10 mouse cellular contexts compared by ENCODE assay signal in the genomic region with DNA sequence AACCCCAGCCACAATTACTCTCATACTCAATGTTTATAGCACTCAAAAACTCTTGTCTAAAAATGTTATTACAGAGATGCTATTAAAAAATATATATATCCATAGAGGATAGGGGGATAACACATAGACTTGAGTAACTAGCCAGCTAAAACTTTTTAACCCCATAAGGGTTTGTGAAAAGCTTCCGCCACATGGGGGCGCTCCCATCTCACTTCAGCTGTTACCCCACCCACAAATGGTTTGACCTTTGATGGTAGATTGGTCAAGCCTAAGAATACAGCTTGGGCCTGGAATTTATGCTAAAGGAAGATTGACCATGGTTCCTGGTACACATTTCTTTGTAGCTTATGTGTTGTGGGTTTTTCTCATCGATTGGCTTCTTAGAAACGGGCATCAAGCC. TPM values are rescaled to one million over a fixed set of nuclear protein-coding genes. Genes with fewer than 3 reads are reported as not detected.
DNase-seq lines count a peak whose midpoint lies in the region; ATAC-seq and TF ChIP-seq lines count a peak whose summit lies in the region.
"Had no signal": no experiment of that assay in that cellular context is flagged by ENCODE, and none has a peak within 500 bp of the region (broad histone marks: within the 10 kb centered on the region; RNA-seq: fewer than 3 reads in every experiment).

No protein-coding gene starts in this region.

- H3K9me3 ChIP-seq in intestine, postnatal 0 days (ENCODE audit: control insufficient read depth) = no peaks in the 10 kb centered on the region
- H3K9me3 ChIP-seq in intestine, embryonic 16.5 days (ENCODE audit: control insufficient read depth, low read length) = no peaks in the 10 kb centered on the region
- no peaks in the 10 kb centered on the region for H3K9me3 ChIP-seq in limb, embryonic 11.5 days (ENCODE audit: control insufficient read depth, low read length)
- H3K9me3 ChIP-seq: heart, embryonic 15.5 days; liver, embryonic 13.5 days had no signal

- H3K27ac ChIP-seq in intestine, postnatal 0 days (ENCODE audit: low read depth, low read length) = no peak overlapping the region
- no peak overlapping the region for H3K27ac ChIP-seq in intestine, embryonic 16.5 days (ENCODE audit: low read length)
- H3K27ac ChIP-seq in limb, embryonic 11.5 days (replicated peaks; ENCODE audit: low read depth, low read length) = no peak overlapping the region
- H3K27ac ChIP-seq: heart, embryonic 15.5 days; liver, embryonic 13.5 days had no signal

- H3K4me3 ChIP-seq in intestine, postnatal 0 days (ENCODE audit: low read depth, low read length) = no peak overlapping the region
- no peak overlapping the region for H3K4me3 ChIP-seq in intestine, embryonic 16.5 days (ENCODE audit: low read length)
- no peak overlapping the region for H3K4me3 ChIP-seq in limb, embryonic 11.5 days (ENCODE audit: low read depth, low read length)
- H3K4me3 ChIP-seq: heart, embryonic 15.5 days; liver, embryonic 13.5 days had no signal

- no peak for ATAC-seq in intestine, postnatal 0 days
- ATAC-seq in intestine, embryonic 16.5 days = no peak
- no peak for ATAC-seq in limb, embryonic 11.5 days (ENCODE audit: insufficient number of reproducible peaks, low FRiP score, low TSS enrichment, low read depth)
- ATAC-seq in granulocyte monocyte progenitor cell, adult 5-6 weeks (replicated peaks; ENCODE audit: poor library complexity, severe bottlenecking) = no peak
- ATAC-seq in inflammation-experienced regulatory T-cells, adult 6 months = no peak

- no peaks in the 10 kb centered on the region for H3K27me3 ChIP-seq in intestine, postnatal 0 days (replicated peaks; ENCODE audit: control insufficient read depth, insufficient read depth, low read length)
- no peaks in the 10 kb centered on the region for H3K27me3 ChIP-seq in intestine, embryonic 16.5 days (replicated peaks; ENCODE audit: control insufficient read depth, insufficient read depth, low read length)
- no peaks in the 10 kb centered on the region for H3K27me3 ChIP-seq in limb, embryonic 11.5 days (ENCODE audit: control insufficient read depth, insufficient read depth, low read length)
- H3K27me3 ChIP-seq: heart, embryonic 15.5 days; liver, embryonic 13.5 days had no signal

- no peak overlapping the region for H3K9ac ChIP-seq in intestine, postnatal 0 days (ENCODE audit: low read depth, low read length)
- H3K9ac ChIP-seq in intestine, embryonic 16.5 days (ENCODE audit: low read depth, low read length) = no peak overlapping the region
- no peak overlapping the region for H3K9ac ChIP-seq in limb, embryonic 11.5 days (ENCODE audit: low read length)
- H3K9ac ChIP-seq: heart, embryonic 15.5 days; liver, embryonic 13.5 days had no signal

- DNase-seq in urinary bladder, adult 18-20 months (ENCODE audit: low spot score in 2 of 2) = peak; percentile 2 to 11
- no peak for DNase-seq in urinary bladder, adult 2 months (ENCODE audit: low spot score)
- peak; percentile 1 for DNase-seq in c-Kit-positive CD71-positive TER-119-positive erythroid progenitor cells, embryonic 14.5 days (ENCODE audit: low spot score)
- peak; percentile 53 for DNase-seq in limb, embryonic 11.5 days (ENCODE audit: low spot score)
- DNase-seq: liver, embryonic 13.5 days had no signal

- H3K36me3 ChIP-seq in intestine, postnatal 0 days (ENCODE audit: control insufficient read depth, insufficient read depth) = no peaks in the 10 kb centered on the region
- H3K36me3 ChIP-seq in intestine, embryonic 16.5 days (ENCODE audit: control insufficient read depth, insufficient read depth, low read length) = no peaks in the 10 kb centered on the region
- no peaks in the 10 kb centered on the region for H3K36me3 ChIP-seq in limb, embryonic 11.5 days (ENCODE audit: control insufficient read depth, insufficient read depth, low read length)
- H3K36me3 ChIP-seq: heart, embryonic 15.5 days; liver, embryonic 13.5 days had no signal

- WGBS in intestine, postnatal 0 days = 49% methylated on average over 4 of the region's 4 CpGs
- 46% methylated on average over 4 of the region's 4 CpGs for WGBS in intestine, embryonic 16.5 days
- 47% methylated on average over 4 of the region's 4 CpGs for WGBS in limb, embryonic 11.5 days

- peak; percentile 50 for TF ChIP-seq CTCF in intestine, postnatal 0 days (IDR thresholded peaks at IDR 0.05; ENCODE audit: low read depth)

- H3K4me2 ChIP-seq in intestine, postnatal 0 days (replicated peaks; ENCODE audit: low read depth) = no peak overlapping the region
- H3K4me2 ChIP-seq in intestine, embryonic 16.5 days (ENCODE audit: low read depth, low read length) = no peak overlapping the region
- H3K4me2 ChIP-seq in limb, embryonic 11.5 days (ENCODE audit: low read depth, severe bottlenecking) = no peak overlapping the region
- H3K4me2 ChIP-seq: heart, embryonic 15.5 days; liver, embryonic 13.5 days had no signal

- no peaks in the 10 kb centered on the region for H3K4me1 ChIP-seq in intestine, postnatal 0 days (replicated peaks; ENCODE audit: control insufficient read depth, insufficient read depth, low read length)
- H3K4me1 ChIP-seq in intestine, embryonic 16.5 days (ENCODE audit: control insufficient read depth, insufficient read depth, low read length) = no peaks in the 10 kb centered on the region
- H3K4me1 ChIP-seq in limb, embryonic 11.5 days (ENCODE audit: control insufficient read depth, insufficient read depth, low read length) = no peaks in the 10 kb centered on the region
- H3K4me1 ChIP-seq: heart, embryonic 15.5 days; liver, embryonic 13.5 days had no signal

RNA-seq across cellular contexts. Expression of a gene that starts 42.1 kb away (rescaled TPM):
- polyA plus RNA-seq in intestine, postnatal 0 days (2015; fragmentation: Nextera tagmentation; extraction: Ambion mirVana) = 1.2 and 1.3 TPM in 2 replicates
- 0.78 and 0.91 TPM in 2 replicates for polyA plus RNA-seq in intestine, embryonic 16.5 days (2015; fragmentation: Nextera tagmentation; extraction: Ambion mirVana)
- polyA plus RNA-seq in urinary bladder, adult 2 months (2012; rRNA removed) = 38.1 and 45.9 TPM in 2 replicates
- polyA plus RNA-seq in limb, embryonic 11.5 days (2014; fragmentation: Nextera tagmentation; extraction: Ambion mirVana) = 3.7 and 4.1 TPM in 2 replicates
- not detected in 2 replicates for total RNA-seq in granulocyte monocyte progenitor cell, adult 5-6 weeks (2014; fragmentation: Nextera tagmentation)
- not detected in 2 replicates for total RNA-seq in granulocyte monocyte progenitor cell, adult 5-6 weeks (2017)
- polyA plus RNA-seq in inflammation-experienced regulatory T-cells, adult 6 months (2017; shearing (Covaris generic)) = under 1 TPM in 2 of 3 experiments, not detected in 1; 0.38 to 0.45 TPM
